Mouse (Mus musculus) splenic B cell, adult 2 months (primary cell): ENCODE data around the gene Rab5b.
A peak's percentile ranks its signal among the peaks of the same experiment; 100 is the strongest.
"Not testable (repeated sequence)": the region's sequence is repeated elsewhere in the genome, so short reads cannot be mapped to it uniquely, and the experiment has no call there.

Experiments used
- DNase-seq: peaks from one replicate; pipeline ENCODE4 v3.0.0-alpha.2; 2011; ENCODE audit warnings: low read depth, low spot score
- H3K27me3 ChIP-seq: 2 replicates; pipeline ENCODE4 v1.6.1; 2012; ENCODE audit warnings: mild to moderate bottlenecking, low read length, moderate library complexity, mixed read lengths; ENCODE audit not compliant: control insufficient read depth, poor library complexity, insufficient read depth, severe bottlenecking
- H3K36me3 ChIP-seq: 2 replicates; pipeline ENCODE4 v1.6.1; 2012; ENCODE audit warnings: mild to moderate bottlenecking, low read length, moderate library complexity, mixed read lengths; ENCODE audit not compliant: control insufficient read depth, poor library complexity, insufficient read depth, severe bottlenecking

Gene Rab5b

GRCm38 (mm10) chr10:128695992-128696807, at the start of gene Rab5b:
TSS of gene Rab5b (minus strand) at chr10:128696264.
- Histone ChIP-seq H3K36me3 (peaks cover 3% of the 10 kb centered on the region), H3K27me3 (no peaks in the 10 kb centered on the region)
- peak; percentile 99 for DNase-seq

- peak; percentile 64 for DNase-seq
- no peaks in the 10 kb centered on the region for H3K27me3 ChIP-seq
- no peaks in the 10 kb centered on the region for H3K36me3 ChIP-seq
Measured at GRCm38 (mm10) chr10:128744680-128745601, 48.9 kb upstream of the Rab5b start, which contains the start of gene Dgka. TSS of gene Dgka (minus strand) at chr10:128744855.

GRCm38 (mm10) chr10:128744211-128744610, 48.1 kb upstream of the Rab5b start:
- Histone ChIP-seq H3K27me3 (no peaks in the 10 kb centered on the region), H3K36me3 (no peaks in the 10 kb centered on the region)
- DNase-seq, result no peak

GRCm38 (mm10) chr10:128743791-128744191, 47.7 kb upstream of the Rab5b start:
- Histone ChIP-seq H3K36me3 (no peaks in the 10 kb centered on the region), H3K27me3 (no peaks in the 10 kb centered on the region)
- peak; percentile 29 for DNase-seq

- DNase-seq, result peak; percentile 27
- Histone ChIP-seq H3K27me3 (no peaks in the 10 kb centered on the region), H3K36me3 (0 out of 2 replicates have a peak, but pooled peaks cover 1% of the 10 kb centered on the region)
Measured at GRCm38 (mm10) chr10:128743235-128743634, 47.2 kb upstream of the Rab5b start.

GRCm38 (mm10) chr10:128742616-128743015, 46.6 kb upstream of the Rab5b start:
- Histone ChIP-seq H3K36me3 (0 out of 2 replicates have a peak, but pooled peaks cover 1% of the 10 kb centered on the region), H3K27me3 (no peaks in the 10 kb centered on the region)
- no peak for DNase-seq

DNA sequence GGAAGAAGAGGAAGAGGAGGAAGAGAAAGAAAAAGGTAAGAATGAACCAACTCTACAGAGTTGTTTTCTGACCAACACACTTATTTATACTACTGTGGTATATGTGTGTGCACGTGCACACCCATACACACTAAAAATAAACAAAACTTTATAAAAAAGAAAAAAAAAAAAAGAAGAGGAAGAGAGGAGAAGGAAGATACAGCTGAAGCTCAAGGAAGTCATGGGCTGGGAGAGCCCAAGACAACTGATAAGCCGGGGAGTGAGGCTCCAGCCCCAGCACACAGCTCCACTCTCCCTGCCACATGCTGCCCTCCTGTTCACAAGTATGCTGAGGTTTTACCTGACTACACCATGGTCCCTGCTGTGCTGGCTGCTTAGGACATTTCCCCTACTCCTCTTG, 44.2 kb upstream of the Rab5b start:
- DNase-seq, result no peak
- no peaks in the 10 kb centered on the region for H3K27me3 ChIP-seq
- H3K36me3 ChIP-seq, result peaks cover 8% of the 10 kb centered on the region; the same call in 1 of the 2 replicates

GRCm38 (mm10) chr10:128737435-128737834, 41.4 kb upstream of the Rab5b start:
- no peak for DNase-seq
- peaks cover 23% of the 10 kb centered on the region; the same call in 1 of the 2 replicates for H3K36me3 ChIP-seq
- no peaks in the 10 kb centered on the region for H3K27me3 ChIP-seq

DNA sequence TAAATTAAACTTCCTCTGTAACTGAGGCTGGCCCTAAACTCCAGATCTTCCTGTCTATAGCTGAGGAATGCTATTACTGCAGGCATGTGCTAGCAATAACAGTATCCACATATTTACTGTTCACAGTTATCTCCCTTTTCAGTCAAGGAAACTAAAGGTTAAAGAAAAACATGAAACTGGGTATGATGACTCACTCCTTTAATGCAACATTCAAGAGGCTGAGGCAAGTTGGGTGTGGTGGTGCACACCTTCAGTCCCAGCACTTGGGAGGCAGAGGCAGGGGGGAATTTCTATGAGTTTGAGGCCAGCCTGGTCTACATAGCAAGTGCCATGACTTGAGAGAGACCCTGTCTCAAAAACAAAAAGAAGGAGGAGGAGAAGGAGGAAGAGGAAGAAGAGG, 35.9 kb upstream of the Rab5b start:
- Histone ChIP-seq H3K27me3 (no peaks in the 10 kb centered on the region), H3K36me3 (peaks cover 37% of the 10 kb centered on the region)
- no peak for DNase-seq

DNA sequence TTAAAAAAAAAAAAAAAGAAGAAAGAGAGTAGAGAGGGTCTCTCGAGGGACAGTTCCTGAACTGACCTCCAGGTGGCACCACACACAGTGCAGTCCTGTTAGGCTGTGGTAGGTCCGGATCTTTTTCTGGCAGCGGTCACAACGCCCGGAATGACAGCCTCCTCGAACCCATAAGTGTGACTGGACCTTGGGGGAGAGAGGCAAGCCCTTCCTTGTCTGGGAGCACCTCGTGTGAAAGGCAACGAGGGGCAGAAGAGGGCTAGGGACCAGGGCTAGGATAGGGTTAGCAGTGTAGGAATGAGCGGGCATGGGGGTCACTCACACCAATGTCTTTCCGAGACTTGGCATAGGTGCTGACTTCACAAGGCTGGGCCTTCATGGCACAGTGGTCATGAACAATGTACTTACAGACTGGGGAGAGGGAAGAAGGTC, 35.0 kb upstream of the Rab5b start:
- Histone ChIP-seq H3K27me3 (no peaks in the 10 kb centered on the region), H3K36me3 (peaks cover 33% of the 10 kb centered on the region)
- peak; percentile 82 for DNase-seq

DNA sequence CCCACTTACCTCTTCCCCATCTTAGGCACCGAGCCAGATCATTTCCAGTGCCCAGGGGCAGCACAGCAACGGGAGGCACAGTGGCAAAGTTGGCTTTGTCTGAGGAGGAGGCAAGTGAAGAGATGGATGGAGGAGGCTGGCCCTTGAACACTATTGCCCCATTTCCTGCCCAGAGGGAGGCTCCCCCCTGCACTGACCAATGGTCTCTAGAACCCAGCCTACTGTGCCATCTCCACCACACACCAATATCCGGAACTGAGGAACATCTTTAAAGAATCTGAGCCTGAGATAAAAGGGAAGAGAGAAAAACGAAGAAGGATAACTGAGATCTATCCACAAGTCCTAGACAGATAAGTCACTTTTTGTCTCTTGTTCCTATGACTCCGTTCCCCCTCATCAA, 32.0 kb upstream of the Rab5b start:
- no peak for DNase-seq
- Histone ChIP-seq H3K27me3 (no peaks in the 10 kb centered on the region), H3K36me3 (peaks cover 24% of the 10 kb centered on the region)

- H3K27me3 ChIP-seq, DNase-seq: not testable (repeated sequence)
- H3K36me3 ChIP-seq, result peaks cover 24% of the 10 kb centered on the region
Measured at GRCm38 (mm10) chr10:128725466-128725865, 29.4 kb upstream of the Rab5b start.

DNA sequence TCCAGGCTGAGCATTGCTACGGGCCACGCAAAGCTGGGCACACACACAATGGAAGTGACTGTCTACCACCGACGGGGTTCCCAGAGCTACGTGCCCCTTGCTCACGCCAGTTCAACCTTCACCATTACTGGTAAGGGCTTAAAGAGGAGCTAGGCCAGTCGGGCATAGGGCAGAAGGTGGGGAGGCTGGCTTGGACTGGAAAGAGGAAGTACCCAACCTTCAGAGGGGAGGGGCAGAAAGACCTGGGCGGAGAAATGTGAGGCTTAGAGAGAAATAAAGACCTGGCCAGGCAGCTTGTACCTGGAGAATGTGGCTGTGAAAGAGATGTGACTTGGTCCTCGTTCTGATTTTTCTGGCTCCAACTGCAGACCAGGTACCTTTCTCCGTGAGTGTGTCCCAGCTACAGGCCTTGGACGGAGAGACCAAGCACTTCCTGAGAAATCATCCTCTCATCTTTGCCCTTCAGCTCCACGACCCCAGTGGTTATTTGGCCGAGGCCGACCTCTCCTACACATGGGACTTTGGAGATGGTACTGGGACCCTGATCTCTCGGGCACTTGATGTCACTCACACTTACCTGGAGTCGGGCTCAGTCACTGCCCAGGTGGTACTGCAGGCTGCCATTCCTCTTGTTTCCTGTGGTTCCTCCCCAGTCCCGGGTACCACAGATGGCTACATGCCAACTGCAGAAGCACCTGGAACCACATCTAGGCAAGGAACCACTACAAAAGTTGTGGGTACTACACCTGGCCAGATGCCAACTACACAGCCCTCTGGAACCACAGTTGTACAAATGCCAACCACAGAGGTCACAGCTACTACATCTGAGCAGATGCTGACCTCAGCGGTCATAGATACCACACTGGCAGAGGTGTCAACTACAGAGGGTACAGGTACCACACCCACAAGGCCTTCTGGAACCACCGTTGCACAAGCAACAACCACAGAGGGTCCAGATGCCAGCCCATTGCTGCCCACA, 19.8 kb upstream of the Rab5b start:
- DNase-seq, result peak; percentile 82
- Histone ChIP-seq H3K36me3 (peaks cover 7% of the 10 kb centered on the region), H3K27me3 (no peaks in the 10 kb centered on the region)

GRCm38 (mm10) chr10:128711318-128711717, 15.3 kb upstream of the Rab5b start:
- H3K36me3 ChIP-seq, DNase-seq, H3K27me3 ChIP-seq: not testable (repeated sequence)
